Mouse (Mus musculus) thymus, adult 2 months (tissue): ENCODE data around the gene Coq8b. TPM values are rescaled to one million over a fixed set of nuclear protein-coding genes. Genes with fewer than 3 reads are reported as not detected.

ENCODE experiments used
- DNase-seq: peaks from one replicate; pipeline ENCODE4 v3.0.0; 2021
- H3K27ac ChIP-seq: fragments of 200-500 bp; 2 replicates; pipeline ENCODE4 v1.5.1; 2012; ENCODE audit warnings: low read length, control low read depth; ENCODE audit not compliant: control insufficient read depth, insufficient read depth
- H3K27me3 ChIP-seq: fragments of 200-500 bp; 2 replicates; pipeline ENCODE4 v1.6.1; 2012; ENCODE audit warnings: mild to moderate bottlenecking, low read length, moderate library complexity, mixed read lengths; ENCODE audit not compliant: control insufficient read depth, insufficient read depth
- H3K36me3 ChIP-seq: fragments of 200-500 bp; 2 replicates; pipeline ENCODE4 v1.6.1; 2012; ENCODE audit warnings: mild to moderate bottlenecking, low read length, moderate library complexity; ENCODE audit not compliant: control insufficient read depth, insufficient read depth
- H3K4me1 ChIP-seq: fragments of 200-500 bp; replicated peaks from 2 replicates; pipeline ENCODE4 v1.6.1; 2012; ENCODE audit warnings: low read length; ENCODE audit not compliant: control insufficient read depth, insufficient read depth
- H3K4me3 ChIP-seq: fragments of 200-500 bp; 2 replicates; pipeline ENCODE4 v1.5.1; 2012; ENCODE audit warnings: mild to moderate bottlenecking, low read length, control low read depth, moderate library complexity; ENCODE audit not compliant: control insufficient read depth, insufficient read depth
- CTCF ChIP-seq: fragments of 200-500 bp; IDR thresholded peaks from 2 replicates; pipeline ENCODE4 v1.5.1; 2012; ENCODE audit warnings: mild to moderate bottlenecking, control low read depth, low read length, moderate library complexity, borderline replicate concordance; ENCODE audit not compliant: control insufficient read depth, poor library complexity, insufficient read depth; ENCODE audit errors: extremely low read depth
- POLR2A ChIP-seq: fragments of 200-500 bp; IDR thresholded peaks from 2 replicates; pipeline ENCODE4 v1.6.1; 2012; ENCODE audit warnings: mild to moderate bottlenecking, low read length, control low read depth, moderate library complexity; ENCODE audit not compliant: control insufficient read depth, poor library complexity, insufficient read depth; ENCODE audit errors: extremely low read depth
- WGBS: fragments of 180-500 bp; shearing (Covaris S2); methylation state at CpG from one replicate; pipeline ENCODE4 v1.1.7; 2018; 5-methylcytosine and 5-hydroxymethylcytosine counted together
- polyA plus RNA-seq: library from polyadenylated mRNA; depleted of rRNA; stranded (reverse); fragments of >200 nt; gene quantifications from 2 replicates; pipeline ENCODE4 v1.2.3, GENCODE M21; 2012; rRNA removed

Coq8b gene
- polyA plus RNA-seq, 1 experiment, result 57.8 TPM

DNA sequence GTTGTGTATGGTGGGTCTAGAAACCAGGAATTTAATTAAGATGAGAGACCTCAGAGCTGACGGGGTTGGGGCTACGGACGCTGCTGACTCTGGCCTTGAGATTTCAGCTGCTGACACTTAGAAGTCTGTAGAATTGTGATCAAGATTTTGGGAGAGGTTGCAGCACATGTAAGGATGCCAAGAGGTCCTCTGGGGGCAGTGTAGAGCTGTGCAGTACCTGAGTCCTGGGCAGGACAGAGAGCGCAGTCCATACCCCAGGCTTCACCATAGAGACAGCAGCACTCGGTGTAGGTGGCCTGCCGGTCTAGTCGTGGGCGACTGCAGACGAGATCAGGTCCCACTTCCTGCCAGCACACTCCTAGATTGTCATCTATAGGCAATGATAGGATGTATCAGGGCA is 74.7 kb downstream of the Coq8b start:
- peaks cover 5% of the 10 kb centered on the region; the same call in 1 of the 2 replicates for H3K4me1 ChIP-seq
- 84% methylated on average over 9 of the region's 9 CpGs for WGBS
- no peak overlapping the region for H3K4me3 ChIP-seq
- no peak for DNase-seq
- H3K27me3 ChIP-seq, result no peaks in the 10 kb centered on the region
- no peaks in the 10 kb centered on the region for H3K36me3 ChIP-seq
- no peak overlapping the region for H3K27ac ChIP-seq
- no peak for TF ChIP-seq CTCF
- no peak for TF ChIP-seq POLR2A

Other genes starting within 250 kb of the Coq8b start
- 1.0 TPM in 1 of 2 replicates, not detected in the other for gene Cyp2a12, start 203.9 kb upstream of the Coq8b start, polyA plus RNA-seq
- gene Cyp2f2, start 113.1 kb upstream of the Coq8b start, polyA plus RNA-seq, result 19.2 and 24.7 TPM in 2 replicates
- gene Cyp2t4, start 79.3 kb upstream of the Coq8b start, polyA plus RNA-seq, result 0.11 TPM in 1 of 2 replicates, not detected in the other
- 116 and 125 TPM in 2 replicates for gene Egln2, start 66.2 kb upstream of the Coq8b start, polyA plus RNA-seq
- gene Rab4b, start 54.1 kb upstream of the Coq8b start, polyA plus RNA-seq, result 127 and 136 TPM in 2 replicates
- gene Gm21983, start 51.9 kb upstream of the Coq8b start, polyA plus RNA-seq, result 0.19 TPM in 1 of 2 replicates, not detected in the other
- gene Mia, start 51.9 kb upstream of the Coq8b start, polyA plus RNA-seq, result 4.0 and 5.2 TPM in 2 replicates
- gene BC024978, start 37.2 kb upstream of the Coq8b start, polyA plus RNA-seq, result 20.4 and 20.9 TPM in 2 replicates
- gene Snrpa, start 36.8 kb upstream of the Coq8b start, polyA plus RNA-seq, result 293 and 316 TPM in 2 replicates
- 12.2 and 12.4 TPM in 2 replicates for gene Itpkc, start 4.4 kb upstream of the Coq8b start, polyA plus RNA-seq
- gene Numbl, start 25.4 kb downstream of the Coq8b start, polyA plus RNA-seq, result 10.3 and 10.7 TPM in 2 replicates
- 48.3 and 77.5 TPM in 2 replicates for gene Ltbp4, start 104.7 kb downstream of the Coq8b start, polyA plus RNA-seq
- 203 and 206 TPM in 2 replicates for gene Shkbp1, start 123.0 kb downstream of the Coq8b start, polyA plus RNA-seq
- not detected in 2 replicates for gene Gm20479, start 124.4 kb downstream of the Coq8b start, polyA plus RNA-seq
- gene Sptbn4, start 214.7 kb downstream of the Coq8b start, polyA plus RNA-seq, result 0.13 TPM in 2 replicates
- gene Blvrb, start 215.0 kb downstream of the Coq8b start, polyA plus RNA-seq, result 40.9 and 50.8 TPM in 2 replicates
- gene Sertad3, start 240.7 kb downstream of the Coq8b start, polyA plus RNA-seq, result 25.8 and 26.7 TPM in 2 replicates